Mouse (Mus musculus) urinary bladder, postnatal 36 days (tissue): Measurements from ENCODE around the gene Dapk2.

Experiments
- DNase-seq, 2 experiments: peaks; one replicate each; pipeline ENCODE4 v3.0.0; 2022; ENCODE audit warnings: low spot score in 2 of 2, mixed read lengths in 1 of 2

Gene Dapk2

GRCm38 (mm10) chr9:66306414-66306813, 148.4 kb downstream of the Dapk2 start:
- DNase-seq = no peak

GRCm38 (mm10) chr9:66307341-66307740, 149.3 kb downstream of the Dapk2 start:
- peak in 1 of 2 experiments; percentile 39 for DNase-seq

GRCm38 (mm10) chr9:66308741-66309140, 150.7 kb downstream of the Dapk2 start:
- no peak for DNase-seq

- DNase-seq = no peak
Measured at GRCm38 (mm10) chr9:66311458-66311857, 153.4 kb downstream of the Dapk2 start.

- no peak for DNase-seq
Measured at GRCm38 (mm10) chr9:66316603-66317002, 158.6 kb downstream of the Dapk2 start.
